Mouse (Mus musculus) hindbrain, postnatal 0 days (tissue): ENCODE results near the gene Cd96. TPM values are rescaled to one million over a fixed set of nuclear protein-coding genes. Genes with fewer than 3 reads are reported as not detected.

Experiments
- ATAC-seq: fragments of 200-750 bp; cut with Nextera tagmentation; 2 replicates; pipeline ENCODE4 v1.8.0; 2017; ENCODE audit warnings: mild to moderate bottlenecking, moderate TSS enrichment, moderate library complexity
- DNase-seq: peaks from one replicate; pipeline ENCODE4 v3.0.0-alpha.2; 2015; ENCODE audit warnings: low spot score
- H3K27ac ChIP-seq: fragments of 300-500 bp; sonication (generic); 2 replicates; pipeline ENCODE4 v1.5.1; 2014; ENCODE audit warnings: mild to moderate bottlenecking
- H3K27me3 ChIP-seq: fragments of 300-500 bp; sonication (generic); 2 replicates; pipeline ENCODE4 v1.6.1; 2014; ENCODE audit warnings: low read length, mixed read lengths; ENCODE audit not compliant: insufficient read depth
- H3K36me3 ChIP-seq: fragments of 300-500 bp; sonication (generic); 2 replicates; pipeline ENCODE4 v1.6.1; 2014; ENCODE audit warnings: low read length, mixed read lengths; ENCODE audit not compliant: insufficient read depth
- H3K4me1 ChIP-seq: fragments of 300-500 bp; sonication (generic); 2 replicates; pipeline ENCODE4 v1.6.1; 2014; ENCODE audit warnings: antibody characterized with exemption, low read length, mixed read lengths; ENCODE audit not compliant: insufficient read depth
- H3K4me2 ChIP-seq: fragments of 300-500 bp; sonication (generic); 2 replicates; pipeline ENCODE4 v1.6.1; 2014; ENCODE audit warnings: low read depth, mild to moderate bottlenecking, low read length, moderate library complexity, mixed read lengths
- H3K4me3 ChIP-seq: fragments of 300-500 bp; sonication (generic); 2 replicates; pipeline ENCODE4 v1.5.1; 2014; ENCODE audit warnings: low read length
- H3K9ac ChIP-seq: fragments of 300-500 bp; sonication (generic); replicated peaks from 2 replicates; pipeline ENCODE4 v1.6.1; 2014; ENCODE audit warnings: mild to moderate bottlenecking, low read length, moderate library complexity, mixed read lengths
- H3K9me3 ChIP-seq: fragments of 300-500 bp; sonication (generic); 2 replicates; pipeline ENCODE4 v1.6.1; 2016; ENCODE audit warnings: low read length, mixed read lengths
- CTCF ChIP-seq: IDR thresholded peaks from 2 replicates; pipeline ENCODE4 v1.5.1; 2016; ENCODE audit warnings: antibody characterized with exemption, control low read depth, low read depth
- WGBS: fragments of 180-500 bp; shearing (Covaris S2); extraction: QIAGEN DNeasy Blood & Tissue Kit; methylation state at CpG from one replicate; pipeline ENCODE4 v1.1.7; 2014; 5-methylcytosine and 5-hydroxymethylcytosine counted together
- polyA plus RNA-seq: library from polyadenylated mRNA; unstranded; fragments of >200 nt; fragmentation: Nextera tagmentation; extraction: Ambion mirVana; gene quantifications from 2 replicates; pipeline ENCODE4 v1.2.1, GENCODE M21; 2015
- total RNA-seq: library from RNA; depleted of rRNA; stranded (reverse); fragments of >200 nt; gene quantifications from 2 replicates; pipeline ENCODE4 v1.2.3, GENCODE M21; 2014

Cd96 gene
- total and polyA plus RNA-seq, 2 experiments from 2014 or later, result 0.06 TPM; not detected in 1

DNA sequence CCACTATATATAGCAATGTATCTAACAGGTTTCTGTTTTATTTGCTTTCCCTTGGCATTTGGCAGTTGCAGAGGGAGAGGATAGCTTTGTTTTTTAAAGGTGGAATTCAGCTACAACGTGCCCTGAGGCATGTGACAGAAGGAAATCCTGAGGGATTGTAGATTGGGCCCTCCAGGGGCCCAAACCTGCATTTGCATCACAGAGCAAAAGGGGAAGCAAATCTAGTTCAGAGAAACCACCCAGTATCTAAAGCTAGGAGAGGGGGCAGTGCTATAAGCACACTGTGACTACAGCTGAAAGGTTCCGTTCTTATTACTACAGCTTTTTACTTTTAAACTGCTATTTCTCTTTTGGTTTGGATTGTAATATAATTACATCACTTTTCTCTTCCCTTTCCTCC, 18.3 kb downstream of the Cd96 start:
- WGBS, result 50% methylated on average over 2 of the region's 2 CpGs
- H3K4me1 ChIP-seq, result no peaks in the 10 kb centered on the region
- no peak overlapping the region for H3K27ac ChIP-seq
- ATAC-seq (no peak), DNase-seq (no peak)
- H3K9me3 ChIP-seq, result no peaks in the 10 kb centered on the region
- no peaks in the 10 kb centered on the region for H3K36me3 ChIP-seq
- no peak overlapping the region for H3K4me3 ChIP-seq
- TF ChIP-seq CTCF, result no peak
- H3K9ac ChIP-seq, result no peak overlapping the region
- H3K27me3 ChIP-seq, result no peaks in the 10 kb centered on the region
- H3K4me2 ChIP-seq, result no peak overlapping the region

- ATAC-seq (no peak), DNase-seq (peak; percentile 43)
- 57% methylated on average over 2 of the region's 2 CpGs for WGBS
Observed at GRCm38 (mm10) chr16:46100286-46100685, 19.8 kb downstream of the Cd96 start.

GRCm38 (mm10) chr16:46097421-46097820, 22.6 kb downstream of the Cd96 start:
- Histone ChIP-seq H3K4me2 (no peak overlapping the region), H3K36me3 (no peaks in the 10 kb centered on the region), H3K9me3 (no peaks in the 10 kb centered on the region), H3K27ac (no peak overlapping the region), H3K4me1 (no peaks in the 10 kb centered on the region), H3K9ac (no peak overlapping the region), H3K27me3 (no peaks in the 10 kb centered on the region), H3K4me3 (no peak overlapping the region)
- no peak for DNase-seq
- ATAC-seq, result no peak
- no peak for TF ChIP-seq CTCF
- WGBS, result 39% methylated on average over 9 of the region's 9 CpGs

More at GRCm38 (mm10) chr16:46100286-46100685, 19.8 kb downstream of the Cd96 start:
- Histone ChIP-seq H3K36me3 (no peaks in the 10 kb centered on the region), H3K4me2 (no peak overlapping the region), H3K4me1 (no peaks in the 10 kb centered on the region), H3K9me3 (no peaks in the 10 kb centered on the region), H3K9ac (no peak overlapping the region), H3K27ac (no peak overlapping the region), H3K4me3 (no peak overlapping the region), H3K27me3 (no peaks in the 10 kb centered on the region)
- peak; percentile 48 for TF ChIP-seq CTCF

- TF ChIP-seq CTCF, result no peak
- H3K9ac ChIP-seq, result no peak overlapping the region
- H3K9me3 ChIP-seq, result 0 out of 2 replicates have a peak, but pooled peaks cover 3% of the 10 kb centered on the region
- H3K36me3 ChIP-seq, result no peaks in the 10 kb centered on the region
- no peaks in the 10 kb centered on the region for H3K4me1 ChIP-seq
- H3K4me2 ChIP-seq, result no peak overlapping the region
- 54% methylated on average over 2 of the region's 2 CpGs for WGBS
- no peaks in the 10 kb centered on the region for H3K27me3 ChIP-seq
- DNase-seq (peak; percentile 62), ATAC-seq (peak; percentile 61)
- H3K4me3 ChIP-seq, result no peak overlapping the region
- no peak overlapping the region for H3K27ac ChIP-seq
Observed at GRCm38 (mm10) chr16:46094478-46094877, 25.6 kb downstream of the Cd96 start.

DNA sequence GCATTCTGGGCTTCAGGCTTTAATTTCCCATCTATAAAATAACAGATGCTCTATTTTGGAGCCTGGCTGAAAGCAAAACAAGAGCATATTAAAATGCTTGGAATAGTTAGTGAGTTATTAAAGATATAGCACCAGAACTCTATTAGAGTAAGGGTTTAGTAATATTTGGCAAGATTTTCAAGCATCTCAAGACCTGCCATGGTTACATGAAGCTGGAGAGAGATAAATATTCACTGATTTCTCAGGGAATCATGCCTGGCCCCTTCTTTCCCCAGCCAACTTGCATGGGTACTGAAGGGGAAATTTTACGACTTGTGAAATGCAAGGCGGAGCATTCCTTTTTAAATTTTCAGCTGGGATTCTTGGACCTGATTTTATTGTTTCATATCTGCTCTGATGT, 27.1 kb downstream of the Cd96 start:
- DNase-seq (no peak), ATAC-seq (no peak)
- Histone ChIP-seq H3K27me3 (no peaks in the 10 kb centered on the region), H3K9ac (no peak overlapping the region), H3K9me3 (0 out of 2 replicates have a peak, but pooled peaks cover 3% of the 10 kb centered on the region), H3K4me3 (no peak overlapping the region), H3K4me2 (no peak overlapping the region), H3K36me3 (no peaks in the 10 kb centered on the region), H3K4me1 (no peaks in the 10 kb centered on the region), H3K27ac (no peak overlapping the region)
- TF ChIP-seq CTCF, result no peak
- 89% methylated on average over 2 of the region's 2 CpGs for WGBS

GRCm38 (mm10) chr16:46086874-46087473, 33.1 kb downstream of the Cd96 start:
- no peak for ATAC-seq
- no peak for DNase-seq
- Histone ChIP-seq H3K4me1 (no peaks in the 10 kb centered on the region), H3K27me3 (no peaks in the 10 kb centered on the region), H3K9ac (no peak overlapping the region), H3K9me3 (0 out of 2 replicates have a peak, but pooled peaks cover 3% of the 10 kb centered on the region), H3K36me3 (no peaks in the 10 kb centered on the region), H3K4me3 (no peak overlapping the region), H3K4me2 (no peak overlapping the region), H3K27ac (no peak overlapping the region)
- WGBS, result 81% methylated on average over 5 of the region's 5 CpGs
- no peak for TF ChIP-seq CTCF

DNA sequence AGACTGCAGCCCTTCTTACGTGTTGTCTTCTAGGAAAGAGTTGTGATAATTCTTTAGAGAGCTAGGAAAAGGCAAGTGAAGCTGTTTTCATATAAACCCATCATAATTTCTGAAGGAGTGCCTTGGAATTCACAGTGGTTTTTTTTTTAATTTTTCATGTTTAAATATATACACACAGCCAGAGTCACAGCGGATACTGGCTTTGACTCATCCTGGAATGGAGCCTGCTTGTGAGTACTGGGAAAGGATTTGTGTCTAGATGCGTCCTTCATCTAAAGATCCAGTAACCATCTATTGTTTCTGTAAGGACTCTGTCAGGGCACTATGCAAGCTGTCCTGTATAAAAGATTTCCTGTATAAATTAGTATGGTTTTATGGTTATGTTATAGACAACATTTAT, 52.1 kb downstream of the Cd96 start:
- H3K4me1 ChIP-seq, result no peaks in the 10 kb centered on the region
- TF ChIP-seq CTCF, result no peak
- H3K9ac ChIP-seq, result no peak overlapping the region
- no peaks in the 10 kb centered on the region for H3K36me3 ChIP-seq
- no peak for DNase-seq
- H3K4me3 ChIP-seq, result no peak overlapping the region
- ATAC-seq, result no peak
- no peak overlapping the region for H3K4me2 ChIP-seq
- no peaks in the 10 kb centered on the region for H3K9me3 ChIP-seq
- WGBS, result 82% methylated on average over 3 of the region's 3 CpGs
- H3K27me3 ChIP-seq, result no peaks in the 10 kb centered on the region
- H3K27ac ChIP-seq, result no peak overlapping the region
